Mouse (Mus musculus) lung, embryonic 15.5 days (tissue): ENCODE results near the gene Dnajc22. TPM values are rescaled to one million over a fixed set of nuclear protein-coding genes. Genes with fewer than 3 reads are reported as not detected.

Source experiments
- ATAC-seq: fragments of 200-750 bp; cut with Nextera tagmentation; 2 replicates; pipeline ENCODE4 v1.8.0; 2017; ENCODE audit warnings: moderate number of reproducible peaks, borderline replicate concordance; ENCODE audit not compliant: low FRiP score, low TSS enrichment; ENCODE audit errors: extremely low read depth
- H3K27ac ChIP-seq: fragments of 300-500 bp; sonication (generic); 2 replicates; pipeline ENCODE4 v1.5.1; 2015; ENCODE audit warnings: moderate library complexity, mild to moderate bottlenecking, inconsistent platforms
- H3K27me3 ChIP-seq: fragments of 300-500 bp; sonication (generic); 2 replicates; pipeline ENCODE4 v1.6.1; 2015; ENCODE audit warnings: inconsistent platforms
- H3K36me3 ChIP-seq: fragments of 300-500 bp; sonication (generic); 2 replicates; pipeline ENCODE4 v1.6.1; 2015; ENCODE audit warnings: inconsistent platforms
- H3K4me1 ChIP-seq: fragments of 300-500 bp; sonication (generic); 2 replicates; pipeline ENCODE4 v1.6.1; 2015; ENCODE audit warnings: inconsistent platforms
- H3K4me2 ChIP-seq: fragments of 300-500 bp; sonication (generic); 2 replicates; pipeline ENCODE4 v1.6.1; 2015; ENCODE audit warnings: inconsistent platforms, mild to moderate bottlenecking, moderate library complexity
- H3K4me3 ChIP-seq: fragments of 300-500 bp; sonication (generic); 2 replicates; pipeline ENCODE4 v1.5.1; 2015; ENCODE audit warnings: mild to moderate bottlenecking, inconsistent platforms
- H3K9ac ChIP-seq: fragments of 300-500 bp; sonication (generic); 2 replicates; pipeline ENCODE4 v1.6.1; 2015; ENCODE audit warnings: inconsistent platforms
- H3K9me3 ChIP-seq: fragments of 300-500 bp; sonication (generic); 2 replicates; pipeline ENCODE4 v1.6.1; 2016; ENCODE audit warnings: inconsistent platforms
- WGBS: fragments of 180-500 bp; shearing (Covaris S2); methylation state at CpG from one replicate; pipeline ENCODE4 v1.1.7; 2015; 5-methylcytosine and 5-hydroxymethylcytosine counted together
- polyA plus RNA-seq: library from polyadenylated mRNA; unstranded; fragments of >200 nt; fragmentation: Nextera tagmentation; extraction: Ambion mirVana; gene quantifications from 2 replicates; pipeline ENCODE4 v1.2.1, GENCODE M21; 2015

Dnajc22 gene
- polyA plus RNA-seq, 1 experiment from 2014 or later, result 1.9 TPM

DNA sequence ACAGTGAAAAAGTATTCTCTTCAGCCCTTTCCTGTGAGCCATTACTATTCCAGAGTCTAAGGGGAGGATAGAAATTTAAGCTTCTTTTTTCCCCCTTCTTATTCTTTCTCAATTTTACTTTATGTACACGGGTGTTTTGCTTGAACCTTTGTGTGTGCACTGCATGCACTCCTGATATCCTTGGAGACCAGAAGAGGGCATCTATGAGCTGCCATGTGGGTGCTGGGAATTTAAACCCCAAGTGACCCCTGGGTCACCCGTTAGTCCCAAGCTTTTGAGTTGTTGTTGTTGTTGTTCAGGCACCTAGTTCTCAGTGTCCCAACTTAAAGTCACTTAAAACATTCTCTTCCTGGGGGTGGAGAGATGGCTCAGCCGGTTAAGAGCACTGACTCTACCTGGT is 7.0 kb downstream of the Dnajc22 start:
- no peaks in the 10 kb centered on the region for H3K9me3 ChIP-seq
- no peak overlapping the region for H3K4me2 ChIP-seq
- peaks cover 60% of the 10 kb centered on the region for H3K27me3 ChIP-seq
- WGBS, result 47% methylated on average over 3 of the region's 3 CpGs
- no peak for ATAC-seq
- peaks cover 33% of the 10 kb centered on the region for H3K4me1 ChIP-seq
- no peak overlapping the region for H3K9ac ChIP-seq
- H3K36me3 ChIP-seq, result no peaks in the 10 kb centered on the region
- no peak overlapping the region for H3K4me3 ChIP-seq
- H3K27ac ChIP-seq, result no peak overlapping the region

DNA sequence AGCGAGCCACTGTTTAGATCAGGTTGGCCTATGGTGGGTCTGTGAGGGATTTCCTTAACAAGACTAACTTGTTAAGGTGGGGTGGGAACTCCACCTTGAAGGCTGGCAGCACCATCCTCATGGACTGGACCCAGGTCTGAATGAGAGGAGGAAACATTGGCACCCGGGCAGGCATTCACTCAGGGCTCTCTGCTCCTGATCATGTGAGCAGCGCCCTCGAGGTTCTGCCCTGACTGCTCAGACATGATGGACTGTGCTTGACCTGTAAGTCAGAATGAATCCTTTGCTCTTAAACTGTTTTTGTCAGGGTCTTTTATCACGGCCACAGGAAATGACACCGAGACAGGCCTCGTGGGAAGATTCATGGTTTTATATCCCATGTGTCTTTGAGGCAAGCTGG is 12.3 kb downstream of the Dnajc22 start:
- Histone ChIP-seq H3K27ac (no peak overlapping the region), H3K4me2 (no peak overlapping the region), H3K27me3 (peaks cover 7% of the 10 kb centered on the region), H3K9me3 (no peaks in the 10 kb centered on the region), H3K36me3 (no peaks in the 10 kb centered on the region), H3K9ac (no peak overlapping the region), H3K4me1 (no peaks in the 10 kb centered on the region), H3K4me3 (no peak overlapping the region)
- ATAC-seq, result no peak
- 43% methylated on average over 7 of the region's 7 CpGs for WGBS

DNA sequence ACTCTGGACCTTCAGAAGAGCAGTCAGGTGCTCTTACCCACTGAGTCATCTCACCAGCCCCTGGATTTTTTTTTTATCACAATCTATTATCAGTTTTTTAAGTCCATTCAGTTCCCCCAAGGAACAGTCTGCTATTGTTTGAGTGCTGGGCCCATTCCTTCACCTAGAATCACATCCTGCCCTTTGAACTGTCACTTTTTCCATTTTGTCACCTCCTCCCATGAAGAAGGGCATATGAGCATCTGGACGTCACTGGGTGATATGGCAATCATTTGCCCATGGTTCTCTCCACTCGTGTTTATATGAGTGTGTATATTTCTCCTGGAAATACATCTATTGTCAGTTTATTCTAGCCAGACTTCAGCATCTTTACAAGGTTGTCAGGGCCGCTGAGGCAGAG is 14.9 kb downstream of the Dnajc22 start:
- Histone ChIP-seq H3K4me1 (no peaks in the 10 kb centered on the region), H3K27me3 (no peaks in the 10 kb centered on the region), H3K4me3 (no peak overlapping the region), H3K27ac (no peak overlapping the region), H3K36me3 (no peaks in the 10 kb centered on the region), H3K9ac (no peak overlapping the region; the same call in 1 of the 2 replicates), H3K4me2 (no peak overlapping the region), H3K9me3 (no peaks in the 10 kb centered on the region)
- no peak for ATAC-seq
- whole genome bisulfite sequencing, result 58% methylated on average over 3 of the region's 3 CpGs

GRCm38 (mm10) chr15:99111139-99111538 is 18.2 kb downstream of the Dnajc22 start:
- H3K9me3 ChIP-seq, result no peaks in the 10 kb centered on the region
- H3K9ac ChIP-seq, result no peak overlapping the region
- H3K4me3 ChIP-seq, result no peak overlapping the region
- no peak overlapping the region for H3K4me2 ChIP-seq
- H3K27ac ChIP-seq, result no peak overlapping the region
- no peaks in the 10 kb centered on the region for H3K4me1 ChIP-seq
- no peaks in the 10 kb centered on the region for H3K27me3 ChIP-seq
- H3K36me3 ChIP-seq, result no peaks in the 10 kb centered on the region
- 84% methylated on average over 3 of the region's 3 CpGs for WGBS
- ATAC-seq, result no peak

- Histone ChIP-seq H3K36me3 (no peaks in the 10 kb centered on the region), H3K9me3 (no peaks in the 10 kb centered on the region), H3K4me3 (no peak overlapping the region), H3K4me1 (no peaks in the 10 kb centered on the region), H3K9ac (no peak overlapping the region), H3K27ac (no peak overlapping the region), H3K4me2 (no peak overlapping the region), H3K27me3 (no peaks in the 10 kb centered on the region)
- WGBS, result 44% methylated on average over 4 of the region's 4 CpGs
- no peak for ATAC-seq
These were observed 18.8 kb downstream of the Dnajc22 start for GRCm38 (mm10) chr15:99111809-99112208.

DNA sequence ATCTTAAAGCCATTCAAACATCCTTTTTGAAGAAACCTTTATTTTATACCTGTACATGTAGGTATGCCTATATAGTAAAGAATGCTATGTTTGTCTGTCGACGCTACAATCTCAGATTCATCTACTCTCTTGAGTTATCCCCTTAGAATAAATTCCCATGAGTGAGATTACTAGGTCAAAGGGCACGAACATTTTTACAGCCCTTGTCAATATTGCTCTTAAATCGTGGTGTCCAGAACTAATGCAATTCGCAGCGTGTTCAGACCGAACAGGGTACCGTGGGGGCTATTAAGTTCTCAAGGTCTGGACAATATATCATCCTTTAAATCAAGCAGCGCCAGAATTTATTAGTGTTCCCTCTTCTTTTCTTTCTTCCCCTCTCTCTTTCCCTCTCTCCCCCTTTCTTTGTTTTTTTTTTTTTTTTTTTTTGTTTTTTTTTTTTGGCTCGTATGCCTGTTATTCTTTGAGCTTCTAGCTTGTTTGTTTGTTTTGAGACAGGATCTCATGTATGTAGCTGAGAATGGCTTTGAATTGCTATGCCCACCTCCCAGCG is 19.9 kb downstream of the Dnajc22 start:
- 58% methylated on average over 11 of the region's 11 CpGs for WGBS
- ATAC-seq, result no peak
- Histone ChIP-seq H3K4me3 (no peak overlapping the region), H3K9ac (no peak overlapping the region), H3K4me2 (peak overlapping the region; percentile 14), H3K4me1 (no peaks in the 10 kb centered on the region), H3K9me3 (no peaks in the 10 kb centered on the region), H3K27me3 (no peaks in the 10 kb centered on the region), H3K27ac (no peak overlapping the region), H3K36me3 (no peaks in the 10 kb centered on the region)

- H3K4me2 ChIP-seq, result peak overlapping the region; percentile 14
- no peaks in the 10 kb centered on the region for H3K4me1 ChIP-seq
- ATAC-seq, result no peak
- no peak overlapping the region for H3K9ac ChIP-seq
- H3K27ac ChIP-seq, result no peak overlapping the region
- 8% methylated on average over 9 of the region's 9 CpGs for WGBS
- no peaks in the 10 kb centered on the region for H3K9me3 ChIP-seq
- H3K4me3 ChIP-seq, result no peak overlapping the region
- H3K27me3 ChIP-seq, result no peaks in the 10 kb centered on the region
- no peaks in the 10 kb centered on the region for H3K36me3 ChIP-seq
These were observed 20.5 kb downstream of the Dnajc22 start for GRCm38 (mm10) chr15:99113396-99113975.

GRCm38 (mm10) chr15:99114312-99115064 is 21.5 kb downstream of the Dnajc22 start:
- ATAC-seq, result no peak

GRCm38 (mm10) chr15:99115065-99115423 is 22.1 kb downstream of the Dnajc22 start:
- no peak overlapping the region for H3K9ac ChIP-seq
- H3K4me1 ChIP-seq, result no peaks in the 10 kb centered on the region
- H3K27ac ChIP-seq, result no peak overlapping the region
- WGBS, result 78% methylated on average over 7 of the region's 7 CpGs
- no peaks in the 10 kb centered on the region for H3K27me3 ChIP-seq
- no peak overlapping the region for H3K4me3 ChIP-seq
- no peaks in the 10 kb centered on the region for H3K9me3 ChIP-seq
- no peak overlapping the region for H3K4me2 ChIP-seq
- ATAC-seq, result no peak
- H3K36me3 ChIP-seq, result no peaks in the 10 kb centered on the region

More at GRCm38 (mm10) chr15:99114312-99115064, 21.5 kb downstream of the Dnajc22 start:
- H3K9ac ChIP-seq, result no peak overlapping the region
- no peaks in the 10 kb centered on the region for H3K4me1 ChIP-seq
- no peak overlapping the region for H3K4me3 ChIP-seq
- H3K36me3 ChIP-seq, result no peaks in the 10 kb centered on the region
- H3K27me3 ChIP-seq, result no peaks in the 10 kb centered on the region
- no peak overlapping the region for H3K27ac ChIP-seq
- no peak overlapping the region for H3K4me2 ChIP-seq
- 47% methylated on average over 14 of the region's 14 CpGs for WGBS
- no peaks in the 10 kb centered on the region for H3K9me3 ChIP-seq

DNA sequence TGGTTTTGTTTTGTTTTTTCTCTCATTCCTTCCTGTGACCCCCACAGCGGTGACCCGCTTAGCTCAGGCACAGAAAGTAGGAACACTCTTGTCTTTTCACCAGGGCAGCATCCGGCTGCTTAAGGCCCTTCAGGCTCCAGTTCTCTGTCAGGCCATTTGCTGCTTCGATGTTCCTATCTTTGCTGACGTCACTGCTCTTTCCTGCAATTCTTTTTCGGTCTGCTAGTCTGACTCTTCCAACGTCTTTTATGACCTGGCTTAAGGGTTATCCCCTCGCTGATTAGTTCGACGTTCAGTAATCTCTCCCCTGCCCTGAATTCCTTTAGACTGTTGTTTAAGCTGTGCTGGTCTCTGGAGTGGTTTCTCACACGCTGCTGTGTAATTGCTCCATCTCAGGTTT is 23.6 kb downstream of the Dnajc22 start:
- ATAC-seq, result no peak
- no peaks in the 10 kb centered on the region for H3K27me3 ChIP-seq
- H3K9ac ChIP-seq, result no peak overlapping the region
- no peaks in the 10 kb centered on the region for H3K9me3 ChIP-seq
- WGBS, result 49% methylated on average over 11 of the region's 11 CpGs
- H3K4me3 ChIP-seq, result no peak overlapping the region
- H3K27ac ChIP-seq, result no peak overlapping the region
- H3K4me1 ChIP-seq, result no peaks in the 10 kb centered on the region
- no peaks in the 10 kb centered on the region for H3K36me3 ChIP-seq
- H3K4me2 ChIP-seq, result no peak overlapping the region

DNA sequence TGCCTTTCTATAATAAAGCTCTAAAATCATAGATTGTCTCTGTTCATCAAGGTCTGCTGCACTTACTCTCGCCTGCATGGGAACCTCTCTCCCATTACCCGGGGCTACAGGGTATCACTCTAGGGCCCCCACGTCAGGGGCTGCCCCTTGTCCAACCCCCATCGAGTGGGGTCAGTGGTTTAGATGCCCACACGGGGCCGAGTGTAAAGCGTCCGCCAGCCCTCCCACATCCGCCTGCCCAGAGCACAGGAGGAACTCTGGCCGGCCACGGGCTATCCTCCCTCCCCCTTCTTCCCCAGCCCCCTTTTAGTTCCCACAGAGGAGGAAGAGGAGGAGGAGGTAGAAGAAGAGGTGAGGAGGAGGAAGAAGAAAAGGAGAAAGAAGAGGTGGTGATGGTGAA is 27.8 kb downstream of the Dnajc22 start:
- H3K36me3 ChIP-seq, result no peaks in the 10 kb centered on the region
- H3K4me3 ChIP-seq, result no peak overlapping the region
- H3K4me1 ChIP-seq, result peaks cover 6% of the 10 kb centered on the region
- no peaks in the 10 kb centered on the region for H3K27me3 ChIP-seq
- ATAC-seq, result no peak
- no peaks in the 10 kb centered on the region for H3K9me3 ChIP-seq
- no peak overlapping the region for H3K27ac ChIP-seq
- H3K4me2 ChIP-seq, result no peak overlapping the region
- WGBS, result 6% methylated on average over 11 of the region's 11 CpGs
- H3K9ac ChIP-seq, result no peak overlapping the region

- Histone ChIP-seq H3K27me3 (no peaks in the 10 kb centered on the region), H3K9me3 (no peaks in the 10 kb centered on the region), H3K4me3 (no peak overlapping the region), H3K36me3 (no peaks in the 10 kb centered on the region), H3K4me1 (peaks cover 9% of the 10 kb centered on the region), H3K9ac (no peak overlapping the region), H3K4me2 (no peak overlapping the region), H3K27ac (no peak overlapping the region)
- WGBS, result 70% methylated on average over 2 of the region's 2 CpGs
- ATAC-seq, result no peak
These were observed 29.7 kb downstream of the Dnajc22 start for GRCm38 (mm10) chr15:99122642-99123041.
